Mouse (Mus musculus) MEL (cell line): ENCODE results near the gene Fbxl2. TPM values are rescaled to one million over a fixed set of nuclear protein-coding genes. Genes with fewer than 3 reads are reported as not detected.

Source experiments
- DNase-seq: peaks from one replicate; pipeline ENCODE4 v3.0.0; 2011; ENCODE audit warnings: low read depth, low spot score
- H3K27ac ChIP-seq: 2 replicates; pipeline ENCODE4 v1.5.1; 2012; ENCODE audit warnings: low read depth, mild to moderate bottlenecking, control low read depth, low read length, moderate library complexity; ENCODE audit not compliant: control insufficient read depth
- H3K27me3 ChIP-seq, 2 experiments: fragments of 150-350 bp in 1 of 2; sonication (generic) in 1 of 2; 2 replicates each; pipeline ENCODE4 v1.6.1; 2012; ENCODE audit warnings: low read length in 2 of 2, mild to moderate bottlenecking in 2 of 2, improper control_type of control experiment in 1 of 2, moderate library complexity in 1 of 2; ENCODE audit not compliant: insufficient read depth in 2 of 2, control insufficient read depth in 1 of 2
- H3K36me3 ChIP-seq, 2 experiments: 2 replicates each; pipeline ENCODE4 v1.6.1; 2012 to 2014; ENCODE audit warnings: low read length in 2 of 2, improper control_type of control experiment in 1 of 2, inconsistent platforms in 1 of 2, mild to moderate bottlenecking in 1 of 2; ENCODE audit not compliant: insufficient read depth in 2 of 2, control insufficient read depth in 1 of 2
- H3K4me1 ChIP-seq, 2 experiments: fragments of 150-350 bp in 1 of 2; sonication (generic) in 1 of 2; 2 replicates each; pipeline ENCODE4 v1.6.1; 2012; ENCODE audit warnings: low read length in 2 of 2, improper control_type of control experiment in 1 of 2, mild to moderate bottlenecking in 1 of 2; ENCODE audit not compliant: insufficient read depth in 2 of 2, control insufficient read depth in 1 of 2
- H3K4me3 ChIP-seq, 2 experiments: fragments of 150-350 bp in 1 of 2; sonication (generic) in 1 of 2; 2 replicates each; pipeline ENCODE4 v1.5.1; 2012; ENCODE audit warnings: low read depth in 2 of 2, low read length in 2 of 2, mild to moderate bottlenecking in 2 of 2, moderate library complexity in 2 of 2, control low read depth in 1 of 2, improper control_type of control experiment in 1 of 2; ENCODE audit not compliant: control insufficient read depth in 1 of 2, insufficient read depth in 1 of 2
- H3K79me2 ChIP-seq: 2 replicates; pipeline ENCODE4 v1.6.1; 2012; ENCODE audit warnings: mild to moderate bottlenecking, low read length, moderate library complexity; ENCODE audit not compliant: control insufficient read depth, poor library complexity, insufficient read depth
- H3K9ac ChIP-seq: 2 replicates; pipeline ENCODE4 v1.6.1; 2012; ENCODE audit warnings: low read depth, mild to moderate bottlenecking, control low read depth, low read length, moderate library complexity; ENCODE audit not compliant: control insufficient read depth, poor library complexity, severe bottlenecking
- H3K9me3 ChIP-seq: fragments of 150-350 bp; sonication (generic); replicated peaks from 2 replicates; pipeline ENCODE4 v1.6.1; 2012; ENCODE audit warnings: mild to moderate bottlenecking, low read length, improper control_type of control experiment, moderate library complexity; ENCODE audit not compliant: insufficient read depth
- CHD1 ChIP-seq: IDR thresholded peaks from 2 replicates; pipeline ENCODE4 v1.6.1; 2012; ENCODE audit warnings: low read depth, mild to moderate bottlenecking, inconsistent platforms, low read length, improper control_type of control experiment
- CHD2 ChIP-seq: IDR thresholded peaks from 2 replicates; pipeline ENCODE4 v1.6.1; 2011; ENCODE audit warnings: low read length, improper control_type of control experiment
- E2F4 ChIP-seq: IDR thresholded peaks from 2 replicates; pipeline ENCODE4 v1.6.1; 2011; ENCODE audit warnings: low read depth, low read length, improper control_type of control experiment, borderline replicate concordance
- ELF1 ChIP-seq: IDR thresholded peaks from 2 replicates; pipeline ENCODE4 v1.6.1; 2014; ENCODE audit warnings: low read depth, mild to moderate bottlenecking, inconsistent platforms, low read length, improper control_type of control experiment, moderate library complexity
- EP300 ChIP-seq, 2 experiments: IDR thresholded peaks; 2 replicates each; pipeline ENCODE4 v1.6.1; 2011; ENCODE audit warnings: improper control_type of control experiment in 2 of 2, low read length in 2 of 2, low read depth in 1 of 2, mild to moderate bottlenecking in 1 of 2
- GABPA ChIP-seq: IDR thresholded peaks from 2 replicates; pipeline ENCODE4 v1.6.1; 2012; ENCODE audit warnings: low read depth, mild to moderate bottlenecking, inconsistent platforms, low read length, improper control_type of control experiment, moderate library complexity
- GATA1 ChIP-seq: IDR thresholded peaks from 2 replicates; pipeline ENCODE4 v1.6.1; 2011; ENCODE audit warnings: low read depth, low read length, improper control_type of control experiment
- JUND ChIP-seq: IDR thresholded peaks from 2 replicates; pipeline ENCODE4 v1.6.1; 2011; ENCODE audit warnings: low read depth, mild to moderate bottlenecking, improper control_type of control experiment, low read length
- MAFK ChIP-seq: IDR thresholded peaks from 2 replicates; pipeline ENCODE4 v1.6.1; 2011; ENCODE audit warnings: low read depth, mild to moderate bottlenecking, low read length, improper control_type of control experiment, borderline replicate concordance
- MAX ChIP-seq: IDR thresholded peaks from 2 replicates; pipeline ENCODE4 v1.6.1; 2011; ENCODE audit warnings: low read length, improper control_type of control experiment
- MEF2A ChIP-seq: IDR thresholded peaks from 2 replicates; pipeline ENCODE4 v1.6.1; 2014; ENCODE audit warnings: low read depth, mild to moderate bottlenecking, inconsistent platforms, low read length, improper control_type of control experiment; ENCODE audit not compliant: poor library complexity, insufficient replicate concordance, severe bottlenecking; ENCODE audit errors: extremely low read depth
- MXI1 ChIP-seq: IDR thresholded peaks from 2 replicates; pipeline ENCODE4 v1.6.1; 2011; ENCODE audit warnings: mild to moderate bottlenecking, low read depth, low read length, improper control_type of control experiment
- MYC ChIP-seq: IDR thresholded peaks from 2 replicates; pipeline ENCODE4 v1.6.1; 2011; ENCODE audit warnings: low read depth, mild to moderate bottlenecking, low read length, improper control_type of control experiment, moderate library complexity
- NELFE ChIP-seq: IDR thresholded peaks from 2 replicates; pipeline ENCODE4 v1.6.1; 2011; ENCODE audit warnings: low read depth, low read length, improper control_type of control experiment
- POLR2AphosphoS2 ChIP-seq: IDR thresholded peaks from 2 replicates; pipeline ENCODE4 v1.6.1; 2011; ENCODE audit warnings: low read length, improper control_type of control experiment
- POLR2AphosphoS5 ChIP-seq: IDR thresholded peaks from 2 replicates; pipeline ENCODE4 v1.6.1; 2012; ENCODE audit warnings: low read depth, borderline replicate concordance, mild to moderate bottlenecking, inconsistent platforms, low read length, moderate library complexity, mixed read lengths
- RAD21 ChIP-seq: IDR thresholded peaks from 2 replicates; pipeline ENCODE4 v1.6.1; 2011; ENCODE audit warnings: mild to moderate bottlenecking, low read depth, low read length, improper control_type of control experiment
- SIN3A ChIP-seq: IDR thresholded peaks from 2 replicates; pipeline ENCODE4 v1.6.1; 2012; ENCODE audit warnings: low read length, improper control_type of control experiment, inconsistent platforms
- TAL1 ChIP-seq: IDR thresholded peaks from 2 replicates; pipeline ENCODE4 v1.6.1; 2012; ENCODE audit warnings: mild to moderate bottlenecking, inconsistent platforms, low read length, moderate library complexity, mixed read lengths
- UBTF ChIP-seq: IDR thresholded peaks from 2 replicates; pipeline ENCODE4 v1.6.1; 2012; ENCODE audit warnings: low read depth, mild to moderate bottlenecking, inconsistent platforms, low read length, improper control_type of control experiment, moderate library complexity, borderline replicate concordance; ENCODE audit not compliant: insufficient read depth
- USF1 ChIP-seq: IDR thresholded peaks from 2 replicates; pipeline ENCODE4 v1.6.1; 2014; ENCODE audit warnings: low read depth, mild to moderate bottlenecking, inconsistent platforms, low read length, improper control_type of control experiment, moderate library complexity
- USF2 ChIP-seq, 2 experiments: IDR thresholded peaks; 2 replicates each; pipeline ENCODE4 v1.6.1; 2011 to 2012; ENCODE audit warnings: improper control_type of control experiment in 2 of 2, low read length in 2 of 2, borderline replicate concordance in 1 of 2, inconsistent platforms in 1 of 2, low read depth in 1 of 2, mild to moderate bottlenecking in 1 of 2; ENCODE audit not compliant: insufficient read depth in 1 of 2
- ZC3H11A ChIP-seq: IDR thresholded peaks from 2 replicates; pipeline ENCODE4 v1.6.1; 2012; ENCODE audit warnings: low read depth, mild to moderate bottlenecking, inconsistent platforms, low read length, improper control_type of control experiment
- ZKSCAN1 ChIP-seq: IDR thresholded peaks from 2 replicates; pipeline ENCODE4 v1.6.1; 2012; ENCODE audit warnings: low read depth, mild to moderate bottlenecking, inconsistent platforms, low read length, improper control_type of control experiment, moderate library complexity
- polyA plus RNA-seq, 2 experiments: library from polyadenylated mRNA; stranded (reverse) in 1 of 2; unstranded in 1 of 2; fragments of >175 nt in 1 of 2; fragments of >200 nt in 1 of 2; gene quantifications; 2 replicates each; pipeline versions ENCODE4 v1.2.1 to v1.2.4; 2012; ENCODE audit warnings: low replicate concordance in 2 of 2, low read depth in 1 of 2; ENCODE audit not compliant: insufficient read length in 2 of 2, insufficient read depth in 1 of 2, missing spikeins in 1 of 2
- total RNA-seq: library from RNA; depleted of rRNA; stranded (reverse); fragments of 300-350 nt; gene quantifications from 2 replicates; pipeline ENCODE4 v1.2.3, GENCODE M21; 2012

Fbxl2 gene
- total and polyA plus RNA-seq, 3 experiments = 1.8 to 3.0 TPM; not detected in 1

DNA sequence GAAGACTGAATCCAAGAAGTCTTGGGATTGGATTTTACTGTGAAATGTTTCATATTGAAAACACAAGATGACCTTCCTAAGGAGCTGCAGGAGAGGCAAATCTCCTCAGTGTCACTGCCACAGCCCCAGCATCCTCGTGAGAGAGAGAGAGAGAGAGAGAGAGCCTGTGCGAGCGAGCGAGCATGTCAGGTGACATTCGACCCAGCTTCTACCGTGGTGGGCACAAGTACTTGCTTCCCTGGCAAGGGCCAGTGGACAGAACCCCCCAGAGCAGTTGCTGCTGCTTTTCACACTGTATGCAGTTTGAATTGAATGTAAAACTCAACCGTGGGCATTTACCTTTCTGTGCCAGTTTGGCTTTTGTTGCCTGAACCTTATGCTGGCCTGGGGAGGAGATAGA, 70.5 kb downstream of the Fbxl2 start:
- H3K4me1 ChIP-seq = no peaks in the 10 kb centered on the region
- no peak for DNase-seq
- no peak overlapping the region for H3K27ac ChIP-seq
- no peak overlapping the region for H3K4me3 ChIP-seq
- no peak overlapping the region for H3K9ac ChIP-seq
- no peaks in the 10 kb centered on the region for H3K79me2 ChIP-seq
- H3K27me3 ChIP-seq = no peaks in the 10 kb centered on the region
- peaks cover 0 to 25% of the 10 kb centered on the region in 2 experiments; a peak in 2 of 4 replicates for H3K36me3 ChIP-seq
- TF ChIP-seq TAL1 (no peak), NELFE (no peak), ELF1 (no peak), POLR2AphosphoS2 (no peak), JUND (no peak), MXI1 (no peak), E2F4 (no peak), CHD2 (no peak), GATA1 (no peak)
- no peaks in the 10 kb centered on the region for H3K9me3 ChIP-seq

GRCm38 (mm10) chr9:113974945-113975344, 71.0 kb downstream of the Fbxl2 start:
- H3K9ac ChIP-seq = no peak overlapping the region

GRCm38 (mm10) chr9:113973857-113974256, 72.1 kb downstream of the Fbxl2 start:
- Histone ChIP-seq H3K9ac (no peak overlapping the region), H3K27ac (no peak overlapping the region), H3K27me3 (no peaks in the 10 kb centered on the region), H3K4me1 (peaks cover 3 to 6% of the 10 kb centered on the region in 2 experiments), H3K79me2 (no peaks in the 10 kb centered on the region), H3K36me3 (peaks cover 9 to 31% of the 10 kb centered on the region in 2 experiments), H3K9me3 (no peaks in the 10 kb centered on the region), H3K4me3 (no peak overlapping the region)
- DNase-seq = no peak
- TF ChIP-seq USF2 (IDR thresholded peaks at IDR 0.05; ENCODE audit: borderline replicate concordance in 1 of 2, insufficient read depth in 1 of 2, low read depth in 1 of 2, low read length in 2 of 2) = no peak
- no peak for TF ChIP-seq GABPA
- TF ChIP-seq MAFK = no peak
- TF ChIP-seq EP300 (IDR thresholded peaks at IDR 0.05; ENCODE audit: low read depth in 1 of 2, low read length in 2 of 2) = no peak
- no peak for TF ChIP-seq POLR2AphosphoS5
- no peak for TF ChIP-seq ZKSCAN1
- no peak for TF ChIP-seq MEF2A
- no peak for TF ChIP-seq SIN3A
- TF ChIP-seq USF1 = no peak
- no peak for TF ChIP-seq ELF1
- no peak for TF ChIP-seq MYC
- no peak for TF ChIP-seq MAX
- no peak for TF ChIP-seq ZC3H11A
- no peak for TF ChIP-seq UBTF
- no peak for TF ChIP-seq RAD21

More at GRCm38 (mm10) chr9:113974945-113975344, 71.0 kb downstream of the Fbxl2 start:
- no peak for DNase-seq
- Histone ChIP-seq H3K79me2 (no peaks in the 10 kb centered on the region), H3K4me1 (no peaks in the 10 kb centered on the region), H3K36me3 (peaks cover under 1 to 26% of the 10 kb centered on the region in 2 experiments; a peak in 3 of 4 replicates), H3K27ac (no peak overlapping the region), H3K4me3 (no peak overlapping the region), H3K9me3 (no peaks in the 10 kb centered on the region), H3K27me3 (no peaks in the 10 kb centered on the region)
- TF ChIP-seq CHD1 = no peak
- TF ChIP-seq USF2 (IDR thresholded peaks at IDR 0.05; ENCODE audit: borderline replicate concordance in 1 of 2, insufficient read depth in 1 of 2, low read depth in 1 of 2, low read length in 2 of 2) = no peak
- TF ChIP-seq GATA1 = no peak
- TF ChIP-seq MYC = no peak
